Mouse (Mus musculus): ENCODE measurements around the gene Nlrx1. TPM values are rescaled to one million over a fixed set of nuclear protein-coding genes. Genes with fewer than 3 reads are reported as not detected.
"Not testable (repeated sequence)": the region's sequence is repeated elsewhere in the genome, so short reads cannot be mapped to it uniquely, and the experiment has no call there.

Gene Nlrx1
- polyA plus RNA-seq, 1 experiment = 7.2 TPM

GRCm38 (mm10) chr9:44305466-44306079 is 37.2 kb upstream of the Nlrx1 start, which contains the start of gene Hinfp:
Gene Hinfp, minus strand, starts transcription at chr9:44305671.
- H3K27me3 ChIP-seq (ENCODE audit: control insufficient read depth, insufficient read depth, insufficient read length) = no peaks in the 10 kb centered on the region
- peak within 1 kb of the TSS; percentile 65 for H3K4me3 ChIP-seq
- H3K4me2 ChIP-seq (ENCODE audit: low read depth) = peak within 1 kb of the TSS; percentile 86
- peak within 1 kb of the TSS; percentile 38 for H3ac ChIP-seq (ENCODE audit: control insufficient read depth, insufficient read length)
- peaks cover 12% of the 10 kb centered on the region for H3K36me3 ChIP-seq (ENCODE audit: control insufficient read depth, insufficient read depth)
- TF ChIP-seq CEBPB (IDR thresholded peaks at IDR 0.05; ENCODE audit: insufficient read depth, poor library complexity, severe bottlenecking) (no peak), TCF3 (IDR thresholded peaks at IDR 0.05; ENCODE audit: insufficient read length, low read depth) (no peak), POLR2A (IDR thresholded peaks at IDR 0.05; ENCODE audit: insufficient read length, low read depth) (peak; percentile 75), MYOG (IDR thresholded peaks at IDR 0.05; ENCODE audit: control insufficient read depth in 1 of 3, insufficient read depth in 1 of 3, insufficient read length in 2 of 3, low read depth in 2 of 3) (peak in 1 of 3 experiments; percentile 1), POLR2AphosphoS2 (IDR thresholded peaks at IDR 0.05; ENCODE audit: insufficient read length, low read depth) (peak; percentile 94), MAX (IDR thresholded peaks at IDR 0.05; ENCODE audit: low read depth) (no peak), E2F4 (IDR thresholded peaks at IDR 0.05; ENCODE audit: insufficient read depth) (peak; percentile 92), MYOD1 (IDR thresholded peaks at IDR 0.05; ENCODE audit: control insufficient read depth in 1 of 3, insufficient read length in 2 of 3, low read depth in 2 of 3) (no peak), SRF (IDR thresholded peaks at IDR 0.05; ENCODE audit: control insufficient read depth, insufficient read length, low read depth) (peak; percentile 63), TCF12 (IDR thresholded peaks at IDR 0.05; ENCODE audit: insufficient read depth, poor library complexity, severe bottlenecking) (no peak)
- peaks cover 21% of the 10 kb centered on the region for H3K79me2 ChIP-seq (ENCODE audit: control insufficient read depth, insufficient read depth)

- not testable (repeated sequence) for H3ac ChIP-seq (ENCODE audit: control insufficient read depth, insufficient read length)
Measured at GRCm38 (mm10) chr9:44300001-44300400, 31.6 kb upstream of the Nlrx1 start.

GRCm38 (mm10) chr9:44292490-44292889 is 24.1 kb upstream of the Nlrx1 start:
- TF ChIP-seq POLR2AphosphoS2 (IDR thresholded peaks at IDR 0.05; ENCODE audit: insufficient read length, low read depth) = no peak
- no peak for TF ChIP-seq MAX (IDR thresholded peaks at IDR 0.05; ENCODE audit: low read depth)
- TF ChIP-seq REST (IDR thresholded peaks at IDR 0.05; ENCODE audit: insufficient read depth, insufficient read length) = no peak
- TF ChIP-seq E2F4 (IDR thresholded peaks at IDR 0.05; ENCODE audit: insufficient read depth) = no peak
- no peak for TF ChIP-seq MYOD1 (IDR thresholded peaks at IDR 0.05; ENCODE audit: control insufficient read depth in 1 of 3, insufficient read length in 2 of 3, low read depth in 2 of 3)
- TF ChIP-seq TCF12 (IDR thresholded peaks at IDR 0.05; ENCODE audit: insufficient read depth, poor library complexity, severe bottlenecking) = no peak
- no peak for TF ChIP-seq POLR2A (IDR thresholded peaks at IDR 0.05; ENCODE audit: insufficient read length, low read depth)
- no peak for TF ChIP-seq MYOG (IDR thresholded peaks at IDR 0.05; ENCODE audit: control insufficient read depth in 1 of 3, insufficient read depth in 1 of 3, insufficient read length in 2 of 3, low read depth in 2 of 3)
- no peak for TF ChIP-seq SRF (IDR thresholded peaks at IDR 0.05; ENCODE audit: control insufficient read depth, insufficient read length, low read depth)
- TF ChIP-seq USF1 (IDR thresholded peaks at IDR 0.05; ENCODE audit: low read depth) = no peak
- no peak for TF ChIP-seq CEBPB (IDR thresholded peaks at IDR 0.05; ENCODE audit: insufficient read depth, poor library complexity, severe bottlenecking)
- TF ChIP-seq TCF3 (IDR thresholded peaks at IDR 0.05; ENCODE audit: insufficient read length, low read depth) = no peak
- Histone ChIP-seq H3K27me3 (ENCODE audit: control insufficient read depth, insufficient read depth, insufficient read length) (no peaks in the 10 kb centered on the region), H3K4me3 (no peak overlapping the region), H3ac (ENCODE audit: control insufficient read depth, insufficient read length) (no peak overlapping the region), H3K4me2 (ENCODE audit: low read depth) (no peak overlapping the region), H3K36me3 (ENCODE audit: control insufficient read depth, insufficient read depth) (peaks cover 58% of the 10 kb centered on the region), H3K79me2 (ENCODE audit: control insufficient read depth, insufficient read depth) (no peaks in the 10 kb centered on the region)

More at GRCm38 (mm10) chr9:44300001-44300400, 31.6 kb upstream of the Nlrx1 start:
- not testable (repeated sequence) for H3K27me3 ChIP-seq (ENCODE audit: control insufficient read depth, insufficient read depth, insufficient read length); H3K4me2 ChIP-seq (ENCODE audit: low read depth); H3K4me3 ChIP-seq
- Histone ChIP-seq H3K79me2 (ENCODE audit: control insufficient read depth, insufficient read depth) (peaks cover 18% of the 10 kb centered on the region), H3K36me3 (ENCODE audit: control insufficient read depth, insufficient read depth) (peaks cover 49% of the 10 kb centered on the region)

GRCm38 (mm10) chr9:44288959-44289291 is 20.5 kb upstream of the Nlrx1 start:
- Histone ChIP-seq H3K36me3 (ENCODE audit: control insufficient read depth, insufficient read depth) (peaks cover 37% of the 10 kb centered on the region), H3K79me2 (ENCODE audit: control insufficient read depth, insufficient read depth) (no peaks in the 10 kb centered on the region), H3K27me3 (ENCODE audit: control insufficient read depth, insufficient read depth, insufficient read length) (no peaks in the 10 kb centered on the region), H3ac (ENCODE audit: control insufficient read depth, insufficient read length) (no peak overlapping the region), H3K4me2 (ENCODE audit: low read depth) (no peak overlapping the region), H3K4me3 (no peak overlapping the region)
- TF ChIP-seq POLR2A (IDR thresholded peaks at IDR 0.05; ENCODE audit: insufficient read length, low read depth) (no peak), SRF (IDR thresholded peaks at IDR 0.05; ENCODE audit: control insufficient read depth, insufficient read length, low read depth) (no peak), TCF3 (IDR thresholded peaks at IDR 0.05; ENCODE audit: insufficient read length, low read depth) (no peak), CEBPB (IDR thresholded peaks at IDR 0.05; ENCODE audit: insufficient read depth, poor library complexity, severe bottlenecking) (no peak), POLR2AphosphoS2 (IDR thresholded peaks at IDR 0.05; ENCODE audit: insufficient read length, low read depth) (no peak), MYOG (IDR thresholded peaks at IDR 0.05; ENCODE audit: control insufficient read depth in 1 of 3, insufficient read depth in 1 of 3, insufficient read length in 2 of 3, low read depth in 2 of 3) (no peak), USF1 (IDR thresholded peaks at IDR 0.05; ENCODE audit: low read depth) (no peak), REST (IDR thresholded peaks at IDR 0.05; ENCODE audit: insufficient read depth, insufficient read length) (no peak), TCF12 (IDR thresholded peaks at IDR 0.05; ENCODE audit: insufficient read depth, poor library complexity, severe bottlenecking) (no peak), MAX (IDR thresholded peaks at IDR 0.05; ENCODE audit: low read depth) (no peak), E2F4 (IDR thresholded peaks at IDR 0.05; ENCODE audit: insufficient read depth) (no peak), MYOD1 (IDR thresholded peaks at IDR 0.05; ENCODE audit: control insufficient read depth in 1 of 3, insufficient read length in 2 of 3, low read depth in 2 of 3) (no peak)

Measured in myocyte (in vitro differentiated cells).